Mouse (Mus musculus): ENCODE results near the gene Irf4. TPM values are rescaled to one million over a fixed set of nuclear protein-coding genes. Genes with fewer than 3 reads are reported as not detected.

The Irf4 gene
- polyA plus RNA-seq, 1 experiment from 2014 or later, result 0.10 TPM

- H3K27me3 ChIP-seq (ENCODE audit: control insufficient read depth, insufficient read depth, low read depth, low read length), result no peaks in the 10 kb centered on the region
- no peak overlapping the region for H3K4me2 ChIP-seq (ENCODE audit: low read length)
- H3K9ac ChIP-seq (ENCODE audit: low read depth, low read length), result no peak overlapping the region
- H3K4me3 ChIP-seq (ENCODE audit: low read depth, low read length), result no peak overlapping the region
- ATAC-seq, result no peak
- peaks cover 7% of the 10 kb centered on the region; the same call in 1 of the 2 replicates for H3K36me3 ChIP-seq (ENCODE audit: control insufficient read depth, insufficient read depth, low read length)
- no peaks in the 10 kb centered on the region for H3K4me1 ChIP-seq (ENCODE audit: control insufficient read depth, insufficient read depth, low read length)
- H3K9me3 ChIP-seq (replicated peaks; ENCODE audit: control insufficient read depth, low read length, poor library complexity, severe bottlenecking), result no peaks in the 10 kb centered on the region
- 87% methylated on average over 4 of the region's 4 CpGs for WGBS
- H3K27ac ChIP-seq (ENCODE audit: low read length), result no peak overlapping the region
Measured at GRCm38 (mm10) chr13:30715573-30715972, 33.5 kb upstream of the Irf4 start.

GRCm38 (mm10) chr13:30716611-30717010 is 32.4 kb upstream of the Irf4 start:
- Histone ChIP-seq H3K9ac (ENCODE audit: low read depth, low read length) (no peak overlapping the region), H3K9me3 (replicated peaks; ENCODE audit: control insufficient read depth, low read length, poor library complexity, severe bottlenecking) (no peaks in the 10 kb centered on the region), H3K4me2 (ENCODE audit: low read length) (no peak overlapping the region), H3K4me3 (ENCODE audit: low read depth, low read length) (no peak overlapping the region), H3K27me3 (ENCODE audit: control insufficient read depth, insufficient read depth, low read depth, low read length) (no peaks in the 10 kb centered on the region), H3K36me3 (ENCODE audit: control insufficient read depth, insufficient read depth, low read length) (no peaks in the 10 kb centered on the region), H3K27ac (ENCODE audit: low read length) (no peak overlapping the region), H3K4me1 (ENCODE audit: control insufficient read depth, insufficient read depth, low read length) (no peaks in the 10 kb centered on the region)
- ATAC-seq, result no peak
- 69% methylated on average over 5 of the region's 5 CpGs for WGBS

GRCm38 (mm10) chr13:30722601-30723000 is 26.4 kb upstream of the Irf4 start:
- 7% methylated on average over 7 of the region's 7 CpGs for WGBS
- H3K4me2 ChIP-seq (ENCODE audit: low read length), result no peak overlapping the region
- ATAC-seq, result peak; percentile 29; the same call in 1 of the 2 replicates
- H3K27me3 ChIP-seq (ENCODE audit: control insufficient read depth, insufficient read depth, low read depth, low read length), result no peaks in the 10 kb centered on the region
- H3K9ac ChIP-seq (ENCODE audit: low read depth, low read length), result no peak overlapping the region; the same call in 1 of the 2 replicates
- H3K4me3 ChIP-seq (ENCODE audit: low read depth, low read length), result no peak overlapping the region
- no peaks in the 10 kb centered on the region for H3K36me3 ChIP-seq (ENCODE audit: control insufficient read depth, insufficient read depth, low read length)
- no peaks in the 10 kb centered on the region for H3K9me3 ChIP-seq (replicated peaks; ENCODE audit: control insufficient read depth, low read length, poor library complexity, severe bottlenecking)
- no peak overlapping the region for H3K27ac ChIP-seq (ENCODE audit: low read length)
- H3K4me1 ChIP-seq (ENCODE audit: control insufficient read depth, insufficient read depth, low read length), result peaks cover 8% of the 10 kb centered on the region

- WGBS, result 61% methylated on average over 5 of the region's 5 CpGs
- no peak overlapping the region for H3K4me2 ChIP-seq (ENCODE audit: low read length)
- H3K36me3 ChIP-seq (ENCODE audit: control insufficient read depth, insufficient read depth, low read length), result no peaks in the 10 kb centered on the region
- no peaks in the 10 kb centered on the region for H3K9me3 ChIP-seq (replicated peaks; ENCODE audit: control insufficient read depth, low read length, poor library complexity, severe bottlenecking)
- H3K9ac ChIP-seq (ENCODE audit: low read depth, low read length), result no peak overlapping the region
- H3K4me3 ChIP-seq (ENCODE audit: low read depth, low read length), result no peak overlapping the region
- H3K27me3 ChIP-seq (ENCODE audit: control insufficient read depth, insufficient read depth, low read depth, low read length), result no peaks in the 10 kb centered on the region
- H3K4me1 ChIP-seq (ENCODE audit: control insufficient read depth, insufficient read depth, low read length), result peaks cover 8% of the 10 kb centered on the region
- no peak for ATAC-seq
- no peak overlapping the region for H3K27ac ChIP-seq (ENCODE audit: low read length)
Measured at GRCm38 (mm10) chr13:30723258-30723657, 25.8 kb upstream of the Irf4 start.

- H3K9me3 ChIP-seq (replicated peaks; ENCODE audit: control insufficient read depth, low read length, poor library complexity, severe bottlenecking), result no peaks in the 10 kb centered on the region
- H3K27me3 ChIP-seq (ENCODE audit: control insufficient read depth, insufficient read depth, low read depth, low read length), result no peaks in the 10 kb centered on the region
- H3K4me2 ChIP-seq (ENCODE audit: low read length), result no peak overlapping the region
- no peaks in the 10 kb centered on the region for H3K36me3 ChIP-seq (ENCODE audit: control insufficient read depth, insufficient read depth, low read length)
- no peak for ATAC-seq
- H3K4me3 ChIP-seq (ENCODE audit: low read depth, low read length), result no peak overlapping the region
- 58% methylated on average over 8 of the region's 8 CpGs for WGBS
- no peak overlapping the region for H3K9ac ChIP-seq (ENCODE audit: low read depth, low read length)
- H3K27ac ChIP-seq (ENCODE audit: low read length), result no peak overlapping the region
- peaks cover 8% of the 10 kb centered on the region for H3K4me1 ChIP-seq (ENCODE audit: control insufficient read depth, insufficient read depth, low read length)
Measured at GRCm38 (mm10) chr13:30723858-30724257, 25.2 kb upstream of the Irf4 start.

GRCm38 (mm10) chr13:30724691-30725271 is 24.2 kb upstream of the Irf4 start:
- Histone ChIP-seq H3K4me3 (ENCODE audit: low read depth, low read length) (no peak overlapping the region), H3K36me3 (ENCODE audit: control insufficient read depth, insufficient read depth, low read length) (no peaks in the 10 kb centered on the region), H3K4me1 (ENCODE audit: control insufficient read depth, insufficient read depth, low read length) (peaks cover 8% of the 10 kb centered on the region), H3K4me2 (ENCODE audit: low read length) (no peak overlapping the region), H3K9me3 (replicated peaks; ENCODE audit: control insufficient read depth, low read length, poor library complexity, severe bottlenecking) (no peaks in the 10 kb centered on the region), H3K27ac (ENCODE audit: low read length) (no peak overlapping the region), H3K9ac (ENCODE audit: low read depth, low read length) (no peak overlapping the region), H3K27me3 (ENCODE audit: control insufficient read depth, insufficient read depth, low read depth, low read length) (no peaks in the 10 kb centered on the region)
- 31% methylated on average over 7 of the region's 7 CpGs for WGBS
- peak; percentile 68 for ATAC-seq

- no peak for ATAC-seq
- H3K27ac ChIP-seq (ENCODE audit: low read length), result no peak overlapping the region
- WGBS, result 92% methylated on average over 4 of the region's 4 CpGs
- no peaks in the 10 kb centered on the region for H3K27me3 ChIP-seq (ENCODE audit: control insufficient read depth, insufficient read depth, low read depth, low read length)
- H3K36me3 ChIP-seq (ENCODE audit: control insufficient read depth, insufficient read depth, low read length), result no peaks in the 10 kb centered on the region
- no peak overlapping the region for H3K4me3 ChIP-seq (ENCODE audit: low read depth, low read length)
- H3K9me3 ChIP-seq (replicated peaks; ENCODE audit: control insufficient read depth, low read length, poor library complexity, severe bottlenecking), result no peaks in the 10 kb centered on the region
- H3K4me1 ChIP-seq (ENCODE audit: control insufficient read depth, insufficient read depth, low read length), result peaks cover 8% of the 10 kb centered on the region
- no peak overlapping the region for H3K4me2 ChIP-seq (ENCODE audit: low read length)
- no peak overlapping the region for H3K9ac ChIP-seq (ENCODE audit: low read depth, low read length)
Measured at GRCm38 (mm10) chr13:30726879-30727278, 22.1 kb upstream of the Irf4 start.

GRCm38 (mm10) chr13:30728155-30728554 is 20.9 kb upstream of the Irf4 start:
- H3K36me3 ChIP-seq (ENCODE audit: control insufficient read depth, insufficient read depth, low read length), result no peaks in the 10 kb centered on the region
- ATAC-seq, result no peak
- H3K4me3 ChIP-seq (ENCODE audit: low read depth, low read length), result no peak overlapping the region
- no peak overlapping the region for H3K4me2 ChIP-seq (ENCODE audit: low read length)
- H3K9ac ChIP-seq (ENCODE audit: low read depth, low read length), result no peak overlapping the region
- no peak overlapping the region for H3K27ac ChIP-seq (ENCODE audit: low read length)
- peaks cover 2% of the 10 kb centered on the region; the same call in 1 of the 2 replicates for H3K4me1 ChIP-seq (ENCODE audit: control insufficient read depth, insufficient read depth, low read length)
- H3K27me3 ChIP-seq (ENCODE audit: control insufficient read depth, insufficient read depth, low read depth, low read length), result no peaks in the 10 kb centered on the region
- WGBS, result 92% methylated on average over 7 of the region's 7 CpGs
- no peaks in the 10 kb centered on the region for H3K9me3 ChIP-seq (replicated peaks; ENCODE audit: control insufficient read depth, low read length, poor library complexity, severe bottlenecking)

- 61% methylated on average over 6 of the region's 6 CpGs for WGBS
- Histone ChIP-seq H3K4me2 (ENCODE audit: low read length) (no peak overlapping the region), H3K27me3 (ENCODE audit: control insufficient read depth, insufficient read depth, low read depth, low read length) (no peaks in the 10 kb centered on the region), H3K36me3 (ENCODE audit: control insufficient read depth, insufficient read depth, low read length) (no peaks in the 10 kb centered on the region), H3K9me3 (replicated peaks; ENCODE audit: control insufficient read depth, low read length, poor library complexity, severe bottlenecking) (no peaks in the 10 kb centered on the region), H3K9ac (ENCODE audit: low read depth, low read length) (no peak overlapping the region), H3K27ac (ENCODE audit: low read length) (no peak overlapping the region), H3K4me1 (ENCODE audit: control insufficient read depth, insufficient read depth, low read length) (peaks cover 2% of the 10 kb centered on the region; the same call in 1 of the 2 replicates), H3K4me3 (ENCODE audit: low read depth, low read length) (no peak overlapping the region)
- ATAC-seq, result no peak
Measured at GRCm38 (mm10) chr13:30729245-30729644, 19.8 kb upstream of the Irf4 start.
